Mouse (Mus musculus) testis, postnatal 10 days (tissue): Measurements from ENCODE around the gene Limk2.
A peak's percentile ranks its signal among the peaks of the same experiment; 100 is the strongest.

Experiments
- DNase-seq: peaks from one replicate; pipeline ENCODE4 v3.0.0; 2021; ENCODE audit warnings: low spot score

The Limk2 gene

GRCm38 (mm10) chr11:3412111-3412510 lies 3.1 kb upstream of the Limk2 start:
- no peak for DNase-seq

GRCm38 (mm10) chr11:3408131-3408996 lies 625 bp downstream of the Limk2 start:
- no peak for DNase-seq

GRCm38 (mm10) chr11:3404287-3405047 lies 4.5 kb downstream of the Limk2 start:
- DNase-seq: no peak

- no peak for DNase-seq
Measured at GRCm38 (mm10) chr11:3403024-3403423, 6.0 kb downstream of the Limk2 start.

GRCm38 (mm10) chr11:3398318-3398717 lies 10.7 kb downstream of the Limk2 start:
- no peak for DNase-seq

- DNase-seq: no peak
Measured at GRCm38 (mm10) chr11:3396562-3396961, 12.4 kb downstream of the Limk2 start.

GRCm38 (mm10) chr11:3396091-3396490 lies 12.9 kb downstream of the Limk2 start:
- no peak for DNase-seq

- DNase-seq: no peak
Measured at GRCm38 (mm10) chr11:3394520-3394919, 14.5 kb downstream of the Limk2 start.

- DNase-seq: no peak
Measured at GRCm38 (mm10) chr11:3392526-3392925, 16.5 kb downstream of the Limk2 start.

GRCm38 (mm10) chr11:3390789-3391188 lies 18.2 kb downstream of the Limk2 start:
- no peak for DNase-seq

- no peak for DNase-seq
Measured at GRCm38 (mm10) chr11:3389996-3390395, 19.0 kb downstream of the Limk2 start.

- DNase-seq: no peak
Measured at GRCm38 (mm10) chr11:3387482-3388196, 21.4 kb downstream of the Limk2 start.

GRCm38 (mm10) chr11:3386941-3387368 lies 22.0 kb downstream of the Limk2 start:
- DNase-seq: peak; percentile 93

- no peak for DNase-seq
Measured at GRCm38 (mm10) chr11:3382602-3383594, 26.1 kb downstream of the Limk2 start.

GRCm38 (mm10) chr11:3381148-3381814 lies 27.7 kb downstream of the Limk2 start:
- DNase-seq: no peak

GRCm38 (mm10) chr11:3379427-3379826 lies 29.6 kb downstream of the Limk2 start:
- DNase-seq: no peak

- no peak for DNase-seq
Measured at GRCm38 (mm10) chr11:3374741-3375140, 34.2 kb downstream of the Limk2 start.

GRCm38 (mm10) chr11:3374293-3374645 lies 34.7 kb downstream of the Limk2 start:
- no peak for DNase-seq

- peak; percentile 71 for DNase-seq
Measured at GRCm38 (mm10) chr11:3373591-3374292, 35.2 kb downstream of the Limk2 start.
